Mouse (Mus musculus) embryonic facial prominence, embryonic 15.5 days (tissue): Measurements from ENCODE around the gene Dnah1. TPM values are rescaled to one million over a fixed set of nuclear protein-coding genes. Genes with fewer than 3 reads are reported as not detected.
A peak's percentile ranks its signal among the peaks of the same experiment; 100 is the strongest.

ENCODE experiments used
- ATAC-seq: fragments of 200-750 bp; cut with Nextera tagmentation; 2 replicates; pipeline ENCODE4 v1.8.0; 2017; ENCODE audit warnings: low read depth, moderate TSS enrichment; ENCODE audit not compliant: insufficient number of reproducible peaks, low FRiP score, low TSS enrichment
- H3K27ac ChIP-seq: fragments of 300-500 bp; sonication (generic); replicated peaks from 2 replicates; pipeline ENCODE4 v1.5.1; 2015; ENCODE audit warnings: mild to moderate bottlenecking, inconsistent platforms
- H3K27me3 ChIP-seq: fragments of 300-500 bp; sonication (generic); 2 replicates; pipeline ENCODE4 v1.6.1; 2015; ENCODE audit warnings: inconsistent platforms
- H3K36me3 ChIP-seq: fragments of 300-500 bp; sonication (generic); 2 replicates; pipeline ENCODE4 v1.6.1; 2015; ENCODE audit warnings: mild to moderate bottlenecking, inconsistent platforms
- H3K4me1 ChIP-seq: fragments of 300-500 bp; sonication (generic); 2 replicates; pipeline ENCODE4 v1.6.1; 2015; ENCODE audit warnings: inconsistent platforms
- H3K4me2 ChIP-seq: fragments of 300-500 bp; sonication (generic); replicated peaks from 2 replicates; pipeline ENCODE4 v1.6.1; 2015; ENCODE audit warnings: mild to moderate bottlenecking, inconsistent platforms
- H3K4me3 ChIP-seq: fragments of 300-500 bp; sonication (generic); replicated peaks from 2 replicates; pipeline ENCODE4 v1.5.1; 2015; ENCODE audit warnings: mild to moderate bottlenecking, inconsistent platforms
- H3K9ac ChIP-seq: fragments of 300-500 bp; sonication (generic); 2 replicates; pipeline ENCODE4 v1.6.1; 2015; ENCODE audit warnings: inconsistent platforms
- H3K9me3 ChIP-seq: fragments of 300-500 bp; sonication (generic); replicated peaks from 2 replicates; pipeline ENCODE4 v1.6.1; 2016; ENCODE audit warnings: inconsistent platforms
- WGBS: fragments of 180-500 bp; shearing (Covaris S2); methylation state at CpG from one replicate; pipeline ENCODE4 v1.1.7; 2015; 5-methylcytosine and 5-hydroxymethylcytosine counted together
- polyA plus RNA-seq: library from polyadenylated mRNA; unstranded; fragments of >200 nt; fragmentation: Nextera tagmentation; extraction: Ambion mirVana; gene quantifications from 2 replicates; pipeline ENCODE4 v1.2.1, GENCODE M21; 2015

Gene Dnah1
- polyA plus RNA-seq, 1 experiment from 2014 or later, result 7.2 TPM

DNA sequence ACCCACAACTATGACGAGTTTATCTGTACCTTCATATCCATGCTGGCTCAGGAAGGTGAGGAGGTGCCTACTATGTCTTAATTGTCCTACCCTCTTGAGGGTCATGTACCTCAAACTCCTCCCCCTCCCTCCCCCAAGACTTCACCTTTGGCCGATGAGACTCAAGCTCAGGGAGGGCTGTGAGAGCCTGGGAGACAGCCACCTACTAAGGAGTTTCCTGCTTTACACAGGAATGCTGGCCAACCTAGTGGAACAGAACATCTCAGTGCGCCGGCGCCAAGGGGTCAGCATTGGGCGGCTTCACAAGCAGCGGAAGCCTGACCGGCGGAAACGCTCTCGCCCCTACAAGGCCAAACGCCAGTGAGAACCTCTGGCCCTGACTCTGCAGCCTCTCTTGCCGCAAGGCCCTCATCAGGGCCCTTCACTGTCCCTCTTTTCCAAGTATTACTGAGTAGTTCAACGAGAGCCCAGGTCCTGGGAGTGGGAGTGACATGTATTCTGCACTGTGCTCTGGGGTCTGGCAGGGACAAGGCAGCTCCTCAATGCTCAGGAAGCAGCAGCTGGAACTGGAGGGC lies 65.1 kb downstream of the Dnah1 start:
- no peaks in the 10 kb centered on the region for H3K9me3 ChIP-seq
- no peaks in the 10 kb centered on the region for H3K4me1 ChIP-seq
- H3K4me2 ChIP-seq, result no peak overlapping the region
- no peak for ATAC-seq
- H3K36me3 ChIP-seq, result peaks cover 91% of the 10 kb centered on the region
- no peak overlapping the region for H3K9ac ChIP-seq
- 96% methylated on average over 14 of the region's 14 CpGs for WGBS
- no peak overlapping the region for H3K27ac ChIP-seq
- H3K4me3 ChIP-seq, result no peak overlapping the region
- no peaks in the 10 kb centered on the region for H3K27me3 ChIP-seq

DNA sequence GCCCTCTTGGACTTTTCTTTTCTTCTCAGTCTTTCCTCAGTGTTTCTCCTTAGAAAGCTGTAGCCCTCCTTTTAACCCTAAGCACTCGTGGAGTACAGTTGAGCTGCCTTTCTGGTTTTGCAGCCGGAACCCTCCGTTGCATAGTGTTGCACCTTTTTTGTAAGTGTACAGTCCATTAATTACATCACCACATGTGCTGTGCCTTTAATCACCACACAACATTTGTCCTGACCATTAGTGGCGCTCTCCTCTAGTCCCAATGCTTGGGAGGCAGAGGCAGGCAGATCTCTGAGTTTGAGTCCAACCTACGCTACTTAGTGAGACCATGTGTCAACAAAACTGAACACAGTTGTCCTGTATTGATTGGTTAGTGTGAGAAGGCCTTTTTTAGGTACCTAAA lies 71.6 kb downstream of the Dnah1 start:
- Histone ChIP-seq H3K27me3 (no peaks in the 10 kb centered on the region), H3K4me2 (peak overlapping the region; percentile 68), H3K9ac (peak overlapping the region; percentile 89), H3K4me3 (peak overlapping the region; percentile 75), H3K27ac (no peak overlapping the region), H3K36me3 (peaks cover 45% of the 10 kb centered on the region), H3K4me1 (peaks cover 16% of the 10 kb centered on the region), H3K9me3 (no peaks in the 10 kb centered on the region)
- no peak for ATAC-seq
- WGBS, result 87% methylated on average over 5 of the region's 5 CpGs

DNA sequence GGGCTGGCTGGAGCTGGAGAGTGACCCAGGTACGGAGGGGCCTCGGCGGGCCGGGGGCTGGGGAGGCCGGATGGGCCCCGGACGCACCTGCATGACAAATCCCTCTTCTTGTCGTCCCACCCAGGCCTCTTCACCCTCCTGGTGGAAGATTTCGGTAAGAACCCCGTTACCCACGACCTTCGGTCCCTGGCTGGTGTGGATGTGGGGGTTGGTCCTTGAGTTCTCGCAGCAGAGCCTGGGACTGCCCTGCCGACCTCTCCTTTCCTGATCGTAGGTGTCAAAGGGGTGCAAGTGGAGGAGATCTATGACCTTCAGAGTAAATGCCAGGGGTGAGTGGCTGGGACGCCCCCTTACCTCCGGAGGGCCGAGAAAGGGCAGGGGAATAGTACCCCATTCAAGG lies 72.1 kb downstream of the Dnah1 start:
- under 1% methylated on average over 18 of the region's 18 CpGs for WGBS
- Histone ChIP-seq H3K9me3 (no peaks in the 10 kb centered on the region), H3K4me3 (peak overlapping the region; percentile 75), H3K9ac (peak overlapping the region; percentile 89), H3K4me1 (peaks cover 16% of the 10 kb centered on the region), H3K27me3 (no peaks in the 10 kb centered on the region), H3K36me3 (peaks cover 40% of the 10 kb centered on the region), H3K4me2 (peak overlapping the region; percentile 68), H3K27ac (peak overlapping the region; percentile 94)
- no peak for ATAC-seq

DNA sequence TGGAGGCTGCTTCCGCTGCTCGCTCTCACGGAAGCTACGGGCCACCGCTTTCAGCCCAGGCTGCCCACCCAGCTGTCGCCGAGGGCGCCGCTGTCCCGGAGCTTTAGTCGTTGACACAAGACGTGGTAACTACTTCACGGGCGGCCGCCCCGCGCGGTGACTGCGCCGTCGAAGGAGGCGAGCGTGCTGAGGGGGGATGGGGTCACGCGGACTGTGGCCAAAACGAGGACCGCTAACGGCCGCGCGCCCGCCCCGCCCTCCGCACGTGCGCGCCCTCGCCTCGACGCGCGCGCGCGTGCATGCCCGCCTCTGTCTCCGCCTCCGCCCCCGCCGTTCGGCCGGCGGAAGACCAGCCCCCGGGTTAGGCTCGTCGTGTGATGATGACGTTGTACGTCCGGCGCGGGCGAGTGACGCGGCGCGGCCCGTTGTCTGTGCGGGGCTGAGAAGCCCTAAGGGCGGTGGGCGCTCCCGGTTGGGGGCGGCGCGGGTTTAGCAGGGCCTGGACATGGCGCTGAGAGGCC lies 72.6 kb downstream of the Dnah1 start, which contains the start of the genes Phf7 and Bap1:
TSS of gene Phf7 (minus strand) at position 234 of the 521 bp plus-strand sequence.
TSS of gene Bap1 (plus strand) at position 367 of the 521 bp plus-strand sequence.
- Histone ChIP-seq H3K4me1 (peaks cover 16% of the 10 kb centered on the region), H3K4me2 (peak within 1 kb of the TSS; percentile 68), H3K36me3 (peaks cover 35% of the 10 kb centered on the region), H3K9ac (peak within 1 kb of the TSS; percentile 89), H3K9me3 (no peaks in the 10 kb centered on the region), H3K27me3 (no peaks in the 10 kb centered on the region), H3K4me3 (peak within 1 kb of the TSS; percentile 75), H3K27ac (peak within 1 kb of the TSS; percentile 94)
- WGBS, result under 1% methylated on average over 75 of the region's 75 CpGs
- peak; percentile 93 for ATAC-seq

DNA sequence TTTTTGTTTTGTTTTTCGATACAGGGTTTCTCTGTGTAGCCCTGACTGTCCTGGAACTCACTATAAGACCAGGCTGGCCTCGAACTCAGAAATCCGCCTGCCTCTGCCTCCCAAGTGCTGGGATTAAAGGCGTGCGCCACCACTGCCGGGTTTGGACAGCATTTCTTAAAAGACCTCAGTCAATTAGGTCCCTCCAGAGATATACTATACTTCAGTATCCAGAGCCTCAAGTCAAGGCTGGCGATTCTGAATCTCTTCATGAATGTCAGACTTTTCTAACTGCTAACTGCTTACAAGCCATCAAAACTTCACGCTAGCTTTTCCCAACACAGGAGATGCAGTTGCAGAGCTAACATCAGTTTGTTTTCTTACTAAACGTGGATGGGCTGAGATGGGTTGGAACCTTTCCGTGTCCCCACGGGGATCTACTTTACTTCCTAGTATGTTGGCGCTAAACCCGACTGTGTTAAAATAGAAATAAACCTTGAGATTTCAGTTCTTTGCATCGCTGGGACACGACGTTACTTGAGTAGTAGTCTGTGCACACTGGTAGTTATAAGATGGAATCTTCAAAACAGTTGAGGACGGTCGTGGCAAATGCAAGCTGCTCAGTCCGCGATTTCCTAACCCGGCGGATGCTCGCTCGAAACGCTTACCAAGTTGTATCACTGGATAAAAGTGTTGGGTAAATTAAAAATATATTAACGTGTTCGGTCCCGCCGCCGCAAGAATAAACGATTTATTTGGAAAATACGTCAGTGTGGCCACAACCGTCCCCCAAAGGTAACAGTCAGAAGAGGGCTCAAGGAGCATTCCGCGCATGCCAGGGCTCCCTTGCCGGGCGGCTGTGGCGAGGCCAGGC lies 73.2 kb downstream of the Dnah1 start:
- ATAC-seq, result peak; percentile 88

DNA sequence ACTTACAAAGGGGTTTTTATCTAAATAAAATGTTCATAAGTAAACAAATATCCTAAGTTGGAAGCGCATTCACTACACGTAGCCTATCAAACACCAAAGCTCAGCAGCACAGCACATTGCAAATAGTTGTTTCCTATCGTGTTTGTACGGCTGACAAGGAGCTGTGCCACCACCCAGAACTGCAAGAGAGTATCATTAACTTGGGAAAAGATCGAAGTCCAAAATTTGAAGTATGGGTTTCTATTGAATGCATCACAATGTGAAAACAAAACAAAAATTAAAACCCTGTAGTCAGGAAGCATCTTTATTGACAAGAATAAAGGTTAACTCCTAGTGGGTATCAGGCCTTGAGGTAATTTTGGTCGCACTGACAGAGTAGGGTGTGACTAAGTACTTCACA lies 75.3 kb downstream of the Dnah1 start:
- no peak overlapping the region for H3K27ac ChIP-seq
- no peak overlapping the region for H3K9ac ChIP-seq
- H3K36me3 ChIP-seq, result peaks cover 8% of the 10 kb centered on the region; the same call in 1 of the 2 replicates
- H3K4me1 ChIP-seq, result peaks cover 16% of the 10 kb centered on the region
- no peaks in the 10 kb centered on the region for H3K9me3 ChIP-seq
- no peak overlapping the region for H3K4me2 ChIP-seq
- no peak overlapping the region for H3K4me3 ChIP-seq
- no peak for ATAC-seq
- no peaks in the 10 kb centered on the region for H3K27me3 ChIP-seq
- 90% methylated on average over 6 of the region's 6 CpGs for WGBS

More for the DNA sequence above, 73.2 kb downstream of the Dnah1 start:
- Histone ChIP-seq H3K9me3 (no peaks in the 10 kb centered on the region), H3K36me3 (peaks cover 29% of the 10 kb centered on the region), H3K4me1 (peaks cover 16% of the 10 kb centered on the region), H3K27me3 (no peaks in the 10 kb centered on the region), H3K4me3 (peak overlapping the region; percentile 75), H3K9ac (peak overlapping the region; percentile 75), H3K4me2 (peak overlapping the region; percentile 68), H3K27ac (peak overlapping the region; percentile 94)
- 17% methylated on average over 38 of the region's 38 CpGs for WGBS

DNA sequence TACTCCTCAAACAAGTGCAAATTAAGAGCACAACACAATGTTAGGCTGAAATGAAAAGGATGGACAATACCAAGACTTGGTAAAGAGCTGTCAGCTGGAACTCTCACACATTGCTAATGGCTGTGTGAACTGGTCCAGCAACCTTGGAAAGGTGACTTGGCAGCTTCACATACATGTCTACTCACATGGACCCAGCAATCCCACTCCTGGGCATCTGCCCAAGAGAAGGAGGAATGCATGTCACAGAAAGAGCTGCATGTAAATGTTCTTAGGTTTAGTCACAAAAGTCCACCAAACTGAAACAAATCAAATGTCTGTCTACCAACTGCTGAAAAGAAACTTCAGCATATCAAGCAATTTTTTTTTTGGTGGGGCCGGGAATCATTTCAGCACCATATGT lies 77.8 kb downstream of the Dnah1 start:
- H3K27me3 ChIP-seq, result no peaks in the 10 kb centered on the region
- H3K4me2 ChIP-seq, result no peak overlapping the region
- WGBS, result 73% methylated on average over 1 of the region's 1 CpGs
- H3K4me1 ChIP-seq, result peaks cover 7% of the 10 kb centered on the region
- no peak overlapping the region for H3K27ac ChIP-seq
- H3K9me3 ChIP-seq, result no peaks in the 10 kb centered on the region
- no peak overlapping the region for H3K9ac ChIP-seq
- H3K4me3 ChIP-seq, result no peak overlapping the region
- H3K36me3 ChIP-seq, result no peaks in the 10 kb centered on the region
- no peak for ATAC-seq

DNA sequence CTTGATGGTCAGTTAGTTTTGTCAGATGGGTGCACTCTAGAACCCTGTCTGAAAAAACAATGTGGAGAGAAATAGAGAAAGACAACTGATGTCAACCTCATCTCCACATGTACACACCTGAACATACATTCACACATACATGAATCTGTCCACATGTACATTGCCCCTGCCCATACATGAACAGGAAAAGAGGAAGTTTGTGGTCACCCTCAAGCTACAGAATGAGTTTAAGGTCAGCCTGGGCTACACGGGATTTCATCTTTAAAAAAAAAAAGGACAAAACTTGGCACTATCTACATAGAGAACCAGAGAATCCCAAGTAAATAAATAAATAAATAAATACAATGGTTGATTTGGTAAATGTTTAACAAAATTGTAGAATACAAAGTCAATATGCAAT lies 78.9 kb downstream of the Dnah1 start:
- Histone ChIP-seq H3K9ac (no peak overlapping the region), H3K27ac (no peak overlapping the region), H3K4me3 (no peak overlapping the region), H3K36me3 (no peaks in the 10 kb centered on the region), H3K4me1 (peaks cover 6% of the 10 kb centered on the region), H3K9me3 (no peaks in the 10 kb centered on the region), H3K4me2 (no peak overlapping the region), H3K27me3 (no peaks in the 10 kb centered on the region)
- 76% methylated on average over 1 of the region's 1 CpGs for WGBS
- ATAC-seq, result no peak

DNA sequence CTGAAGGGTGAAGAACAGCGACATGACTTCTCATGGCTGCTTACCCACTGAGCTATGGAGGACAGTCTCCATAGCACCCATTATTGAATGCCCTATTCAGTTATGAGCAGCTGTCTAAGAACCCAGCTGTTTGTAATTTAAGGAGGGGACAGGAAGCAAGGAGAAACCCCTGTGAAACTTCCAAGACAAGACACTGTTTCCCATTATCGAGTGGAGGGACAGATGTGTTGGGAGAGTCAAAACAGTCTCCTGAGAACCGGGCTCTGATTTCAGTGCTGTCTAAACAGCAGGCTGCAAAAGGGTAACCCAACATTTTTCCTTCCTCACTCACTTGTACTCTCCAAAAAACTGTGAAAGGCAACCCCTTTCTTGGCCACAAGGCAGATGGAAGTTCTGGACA lies 83.2 kb downstream of the Dnah1 start:
- H3K9me3 ChIP-seq, result no peaks in the 10 kb centered on the region
- H3K4me1 ChIP-seq, result peaks cover 13% of the 10 kb centered on the region
- 40% methylated on average over 3 of the region's 3 CpGs for WGBS
- H3K27ac ChIP-seq, result peak overlapping the region; percentile 31; the same call in 1 of the 2 replicates
- no peak overlapping the region for H3K9ac ChIP-seq
- peaks cover 4% of the 10 kb centered on the region; the same call in 1 of the 2 replicates for H3K36me3 ChIP-seq
- ATAC-seq, result no peak; the same call in 1 of the 2 replicates
- H3K27me3 ChIP-seq, result no peaks in the 10 kb centered on the region
- no peak overlapping the region for H3K4me2 ChIP-seq
- H3K4me3 ChIP-seq, result no peak overlapping the region

DNA sequence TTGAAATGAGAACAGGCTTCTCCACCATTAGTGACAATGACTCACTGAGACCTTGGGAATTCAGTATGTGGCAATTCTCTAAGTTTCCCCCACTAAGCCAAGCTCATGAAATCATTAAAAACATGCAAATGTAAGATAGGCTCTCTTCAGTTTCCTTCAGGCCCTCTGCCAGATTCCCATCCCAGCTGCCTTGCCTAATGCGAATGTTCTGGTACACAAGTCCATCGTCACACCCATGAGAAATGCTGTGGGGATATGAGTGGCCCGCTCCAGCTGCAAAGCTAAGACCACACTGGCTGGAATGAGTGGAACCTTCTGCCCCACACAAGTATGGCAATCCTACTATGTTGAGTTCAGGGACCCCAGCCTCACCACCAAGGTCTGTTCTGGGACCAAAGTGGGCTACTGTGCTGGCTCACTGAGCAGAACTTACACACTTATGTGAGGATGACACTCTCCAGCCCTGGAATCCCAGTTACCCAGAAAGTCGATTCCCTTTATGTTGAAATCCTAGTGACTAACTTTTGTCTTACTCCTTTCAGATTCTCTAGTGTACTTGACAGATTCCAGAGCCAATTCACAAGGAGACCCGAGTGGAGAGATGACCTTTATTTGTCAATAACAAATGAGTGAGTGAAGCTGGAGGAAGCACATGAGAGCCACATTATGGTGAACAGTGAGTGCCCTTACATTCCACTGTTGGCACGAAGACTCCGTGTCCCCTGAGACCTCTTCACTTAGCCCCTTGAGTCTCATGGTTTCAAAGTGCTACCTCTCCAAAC lies 86.4 kb downstream of the Dnah1 start:
- Histone ChIP-seq H3K27me3 (no peaks in the 10 kb centered on the region), H3K36me3 (peaks cover 4% of the 10 kb centered on the region; the same call in 1 of the 2 replicates), H3K9me3 (no peaks in the 10 kb centered on the region), H3K9ac (no peak overlapping the region), H3K27ac (peak overlapping the region; percentile 61), H3K4me2 (no peak overlapping the region), H3K4me1 (peaks cover 17% of the 10 kb centered on the region), H3K4me3 (no peak overlapping the region)
- ATAC-seq, result no peak
- WGBS, result 59% methylated on average over 7 of the region's 7 CpGs
